Mouse (Mus musculus): Measurements from ENCODE around the gene Nxn. TPM values are rescaled to one million over a fixed set of nuclear protein-coding genes. Genes with fewer than 3 reads are reported as not detected.

Gene Nxn
- total and polyA plus RNA-seq, 2 experiments from 2014 or later, result 10.6 to 50.7 TPM

DNA sequence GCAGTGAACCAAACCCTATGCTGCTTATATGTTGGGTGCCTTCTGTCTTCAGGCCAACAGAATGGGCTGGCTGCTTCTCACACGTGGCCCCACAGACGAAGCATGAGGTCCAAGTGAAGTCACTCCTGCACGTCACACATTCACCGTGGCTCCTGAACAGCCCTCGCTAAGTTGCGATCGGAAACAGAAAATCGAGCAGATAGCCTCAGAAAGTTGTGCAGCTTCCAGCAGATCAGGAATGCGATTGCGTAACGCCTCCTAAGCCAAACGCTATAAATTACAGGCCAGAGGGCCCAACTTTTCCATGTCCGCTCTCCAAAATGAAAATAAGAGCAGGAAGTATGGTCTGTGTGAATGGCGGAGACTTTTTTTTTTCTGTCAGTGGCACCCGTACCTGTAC lies 106.5 kb downstream of the Nxn start:
- 43% methylated on average over 15 of the region's 15 CpGs for WGBS

DNA sequence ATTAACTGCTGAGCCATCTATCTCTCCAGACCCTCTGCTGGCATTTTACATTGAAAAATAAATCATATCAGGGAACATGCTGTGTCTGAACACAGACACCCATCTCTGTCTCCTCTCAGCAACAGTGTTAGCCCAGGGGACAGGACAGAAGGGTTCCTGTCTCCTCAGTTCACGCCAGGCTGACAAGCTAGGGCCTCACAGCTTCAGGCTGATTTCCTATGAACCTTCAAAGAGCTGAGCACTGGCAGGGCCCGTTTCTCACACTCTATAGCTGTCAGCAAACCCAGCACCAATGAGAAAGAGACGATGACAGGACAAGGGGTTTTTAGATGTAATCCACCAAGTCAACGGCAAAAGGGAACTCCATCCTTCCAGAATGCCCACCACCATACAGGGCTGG lies 107.0 kb downstream of the Nxn start:
- H3K27me3 ChIP-seq (ENCODE audit: control insufficient read depth, insufficient read depth, low read length), result no peaks in the 10 kb centered on the region
- 30% methylated on average over 4 of the region's 4 CpGs for WGBS
- 0 out of 2 replicates have a peak overlapping the region, but pooled peaks have one; percentile 25 for H3K4me2 ChIP-seq (ENCODE audit: low read depth, low read length)
- ATAC-seq (ENCODE audit: insufficient read depth, low read depth) (no peak), DNase-seq (ENCODE audit: low spot score) (no peak)
- TF ChIP-seq CTCF (IDR thresholded peaks at IDR 0.05; ENCODE audit: low read depth) (no peak), EP300 (IDR thresholded peaks at IDR 0.05; ENCODE audit: low read depth) (no peak)
- H3K9ac ChIP-seq (replicated peaks; ENCODE audit: low read depth, low read length), result no peak overlapping the region
- H3K4me1 ChIP-seq (ENCODE audit: control insufficient read depth, insufficient read depth), result peaks cover 7% of the 10 kb centered on the region; the same call in 1 of the 2 replicates
- no peaks in the 10 kb centered on the region for H3K36me3 ChIP-seq (replicated peaks; ENCODE audit: control insufficient read depth, insufficient read depth, low read length)
- no peak overlapping the region for H3K4me3 ChIP-seq (ENCODE audit: low read depth, low read length)
- no peaks in the 10 kb centered on the region for H3K9me3 ChIP-seq (replicated peaks; ENCODE audit: control insufficient read depth, low read length)
- H3K27ac ChIP-seq (ENCODE audit: low read depth), result peak overlapping the region; percentile 50

More for the DNA sequence above, 106.5 kb downstream of the Nxn start:
- H3K9ac ChIP-seq (replicated peaks; ENCODE audit: low read depth, low read length), result no peak overlapping the region
- ATAC-seq (ENCODE audit: insufficient read depth, low read depth) (no peak), DNase-seq (ENCODE audit: low spot score) (no peak)
- no peak overlapping the region for H3K4me3 ChIP-seq (ENCODE audit: low read depth, low read length)
- peaks cover 2% of the 10 kb centered on the region; the same call in 1 of the 2 replicates for H3K4me1 ChIP-seq (ENCODE audit: control insufficient read depth, insufficient read depth)
- TF ChIP-seq EP300 (IDR thresholded peaks at IDR 0.05; ENCODE audit: low read depth), result no peak
- no peak for TF ChIP-seq CTCF (IDR thresholded peaks at IDR 0.05; ENCODE audit: low read depth)
- peak overlapping the region; percentile 50 for H3K27ac ChIP-seq (ENCODE audit: low read depth)
- H3K9me3 ChIP-seq (replicated peaks; ENCODE audit: control insufficient read depth, low read length), result no peaks in the 10 kb centered on the region
- H3K4me2 ChIP-seq (ENCODE audit: low read depth, low read length), result peak overlapping the region; percentile 25; the same call in 1 of the 2 replicates
- H3K36me3 ChIP-seq (replicated peaks; ENCODE audit: control insufficient read depth, insufficient read depth, low read length), result no peaks in the 10 kb centered on the region
- no peaks in the 10 kb centered on the region for H3K27me3 ChIP-seq (ENCODE audit: control insufficient read depth, insufficient read depth, low read length)

DNA sequence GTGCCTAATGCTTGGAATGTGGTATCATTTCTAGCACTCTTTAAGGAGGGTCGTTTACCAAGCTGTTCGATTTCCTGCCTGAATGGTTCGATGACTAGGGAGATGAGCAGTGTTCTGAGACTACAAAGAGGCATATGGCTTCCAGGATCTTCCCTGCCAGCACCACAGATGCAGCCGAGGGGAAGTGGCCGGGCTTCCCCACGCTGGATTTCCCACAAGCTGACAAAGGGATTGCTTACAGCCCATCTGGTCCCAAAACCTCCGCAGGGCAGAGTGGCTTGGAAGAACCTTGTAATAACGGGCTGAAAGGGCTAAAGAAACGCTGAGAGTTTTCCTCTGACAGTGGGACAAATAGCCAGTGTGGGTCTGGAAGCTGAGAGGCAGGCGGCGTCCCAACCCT lies 108.6 kb downstream of the Nxn start:
- no peak overlapping the region for H3K9ac ChIP-seq (replicated peaks; ENCODE audit: low read depth, low read length)

DNA sequence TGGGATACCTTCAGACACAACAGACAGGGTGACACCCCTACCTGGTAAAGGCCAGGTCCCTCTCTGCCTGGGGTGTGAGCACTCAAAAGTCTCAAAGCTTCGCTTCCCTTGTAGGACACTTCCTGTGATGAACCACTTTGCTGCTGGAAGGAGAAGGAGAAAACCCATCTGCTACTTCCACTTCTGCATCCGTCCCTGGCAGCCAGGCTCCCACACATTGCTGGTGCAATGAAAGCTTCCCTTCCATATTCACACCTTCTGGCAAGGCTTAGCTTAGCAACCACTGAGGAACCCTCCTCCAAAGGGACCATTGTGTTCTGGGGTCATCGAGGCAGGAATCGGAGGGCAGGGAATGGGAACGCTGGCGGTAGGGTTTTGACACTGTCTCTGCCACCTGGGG lies 110.3 kb downstream of the Nxn start:
- no peak overlapping the region for H3K4me2 ChIP-seq (ENCODE audit: low read depth, low read length)
- no peaks in the 10 kb centered on the region for H3K9me3 ChIP-seq (replicated peaks; ENCODE audit: control insufficient read depth, low read length)
- no peaks in the 10 kb centered on the region for H3K36me3 ChIP-seq (replicated peaks; ENCODE audit: control insufficient read depth, insufficient read depth, low read length)
- H3K27ac ChIP-seq (ENCODE audit: low read depth), result no peak overlapping the region
- ATAC-seq (ENCODE audit: insufficient read depth, low read depth), result no peak
- H3K27me3 ChIP-seq (ENCODE audit: control insufficient read depth, insufficient read depth, low read length), result no peaks in the 10 kb centered on the region
- 79% methylated on average over 6 of the region's 6 CpGs for WGBS
- H3K4me1 ChIP-seq (ENCODE audit: control insufficient read depth, insufficient read depth), result 0 out of 2 replicates have a peak, but pooled peaks cover 7% of the 10 kb centered on the region
- no peak overlapping the region for H3K9ac ChIP-seq (replicated peaks; ENCODE audit: low read depth, low read length)
- TF ChIP-seq CTCF (IDR thresholded peaks at IDR 0.05; ENCODE audit: low read depth), result no peak
- TF ChIP-seq EP300 (IDR thresholded peaks at IDR 0.05; ENCODE audit: low read depth), result no peak
- DNase-seq (ENCODE audit: low spot score), result no peak
- no peak overlapping the region for H3K4me3 ChIP-seq (ENCODE audit: low read depth, low read length)

More for the DNA sequence above, 108.6 kb downstream of the Nxn start:
- Histone ChIP-seq H3K4me1 (ENCODE audit: control insufficient read depth, insufficient read depth) (0 out of 2 replicates have a peak, but pooled peaks cover 7% of the 10 kb centered on the region), H3K27me3 (ENCODE audit: control insufficient read depth, insufficient read depth, low read length) (no peaks in the 10 kb centered on the region), H3K4me3 (ENCODE audit: low read depth, low read length) (no peak overlapping the region), H3K9me3 (replicated peaks; ENCODE audit: control insufficient read depth, low read length) (no peaks in the 10 kb centered on the region), H3K36me3 (replicated peaks; ENCODE audit: control insufficient read depth, insufficient read depth, low read length) (no peaks in the 10 kb centered on the region), H3K4me2 (ENCODE audit: low read depth, low read length) (no peak overlapping the region), H3K27ac (ENCODE audit: low read depth) (no peak overlapping the region)
- DNase-seq (ENCODE audit: low spot score), result no peak
- TF ChIP-seq CTCF (IDR thresholded peaks at IDR 0.05; ENCODE audit: low read depth) (no peak), EP300 (IDR thresholded peaks at IDR 0.05; ENCODE audit: low read depth) (no peak)
- ATAC-seq (ENCODE audit: insufficient read depth, low read depth), result no peak
- WGBS, result 57% methylated on average over 11 of the region's 11 CpGs

DNA sequence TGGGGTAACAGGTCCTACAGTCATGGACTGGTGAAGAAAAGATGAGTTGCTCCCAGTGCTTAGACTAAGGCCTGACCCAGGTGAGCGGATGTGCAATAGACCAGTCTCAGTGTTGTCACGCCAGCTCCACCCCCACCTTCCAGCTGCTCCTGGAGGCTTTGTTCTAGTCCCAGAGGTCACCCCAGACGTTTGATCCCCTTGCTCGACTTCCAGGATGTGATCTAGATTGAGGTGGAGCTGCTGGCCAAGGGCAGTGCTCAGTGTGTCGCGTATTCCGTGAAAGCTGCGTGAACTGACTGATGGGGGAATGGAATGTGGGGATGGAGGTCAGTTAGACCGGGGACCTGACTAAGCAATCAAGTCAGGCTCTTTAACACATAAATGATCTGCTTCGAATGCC lies 111.6 kb downstream of the Nxn start:
- TF ChIP-seq EP300 (IDR thresholded peaks at IDR 0.05; ENCODE audit: low read depth) (no peak), CTCF (IDR thresholded peaks at IDR 0.05; ENCODE audit: low read depth) (no peak)

More for the DNA sequence above, 111.6 kb downstream of the Nxn start:
- Histone ChIP-seq H3K36me3 (replicated peaks; ENCODE audit: control insufficient read depth, insufficient read depth, low read length) (no peaks in the 10 kb centered on the region), H3K9me3 (replicated peaks; ENCODE audit: control insufficient read depth, low read length) (no peaks in the 10 kb centered on the region), H3K4me3 (ENCODE audit: low read depth, low read length) (no peak overlapping the region), H3K27me3 (ENCODE audit: control insufficient read depth, insufficient read depth, low read length) (no peaks in the 10 kb centered on the region), H3K27ac (ENCODE audit: low read depth) (no peak overlapping the region), H3K4me1 (ENCODE audit: control insufficient read depth, insufficient read depth) (0 out of 2 replicates have a peak, but pooled peaks cover 7% of the 10 kb centered on the region), H3K9ac (replicated peaks; ENCODE audit: low read depth, low read length) (no peak overlapping the region), H3K4me2 (ENCODE audit: low read depth, low read length) (no peak overlapping the region)
- DNase-seq (ENCODE audit: low spot score), result no peak
- 60% methylated on average over 10 of the region's 10 CpGs for WGBS
- ATAC-seq (ENCODE audit: insufficient read depth, low read depth), result no peak

Measured in heart, postnatal 0 days (tissue).